Comparison of ENCODE assay signal across 8 mouse cellular contexts in the genomic region with DNA sequence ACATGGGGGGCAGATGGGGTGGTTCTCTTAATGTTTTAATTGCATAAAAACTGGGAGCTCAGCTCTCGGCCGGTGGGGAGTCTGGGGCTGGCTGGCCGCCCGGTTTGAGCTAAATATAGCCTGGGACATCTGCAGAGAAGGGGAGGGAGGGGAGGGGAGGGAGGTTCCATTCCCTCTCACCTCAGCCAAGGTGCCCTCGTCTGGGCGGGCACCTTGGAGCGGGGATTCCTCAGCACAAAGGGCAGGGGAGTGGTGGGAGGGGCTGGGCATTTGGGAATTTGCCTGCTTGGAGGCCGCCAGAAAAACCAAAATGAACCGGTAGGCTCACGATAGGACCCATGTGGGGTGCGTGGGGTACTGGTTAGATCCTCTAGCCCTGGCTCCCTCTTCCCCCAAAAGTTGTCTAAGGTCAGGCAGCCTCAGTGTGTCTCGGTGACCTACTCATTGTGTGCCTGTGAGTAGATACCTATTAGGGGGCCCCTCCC. TPM values are rescaled to one million over a fixed set of nuclear protein-coding genes. Genes with fewer than 3 reads are reported as not detected.
DNase-seq lines count a peak whose midpoint lies in the region; ATAC-seq and TF ChIP-seq lines count a peak whose summit lies in the region.

No protein-coding gene starts in this region.

- no peaks in the 10 kb centered on the region for H3K9me3 ChIP-seq in megakaryocyte, embryonic 14.5 days
- H3K9me3 ChIP-seq in liver, postnatal 0 days (ENCODE audit: low read length), result no peaks in the 10 kb centered on the region
- no peaks in the 10 kb centered on the region for H3K9me3 ChIP-seq in stomach, postnatal 0 days (ENCODE audit: control insufficient read depth, low read length)

- no peak for TF ChIP-seq CTCF in liver, postnatal 0 days (IDR thresholded peaks at IDR 0.05; ENCODE audit: low read depth)
- TF ChIP-seq CTCF in stomach, postnatal 0 days (IDR thresholded peaks at IDR 0.05; ENCODE audit: low read depth), result no peak

- no peak for ATAC-seq in megakaryocyte, adult 5-6 weeks (ENCODE audit: poor library complexity, severe bottlenecking)
- no peak for ATAC-seq in liver, postnatal 0 days
- ATAC-seq in stomach, postnatal 0 days (ENCODE audit: low FRiP score, low TSS enrichment), result peak; percentile 12; the same call in 1 of the 2 replicates

- peak overlapping the region; percentile 57 for H3K9ac ChIP-seq in liver, postnatal 0 days (replicated peaks)
- peak overlapping the region; percentile 62 for H3K9ac ChIP-seq in stomach, postnatal 0 days (ENCODE audit: low read length)

- WGBS in liver, postnatal 0 days (ENCODE audit: insufficient replicate concordance), result 4% methylated on average over 12 of the region's 12 CpGs
- WGBS in stomach, postnatal 0 days, result 2% methylated on average over 12 of the region's 12 CpGs

- peak overlapping the region; percentile 98 for H3K27ac ChIP-seq in brown adipose tissue, adult 24 weeks (replicated peaks; ENCODE audit: low read depth, low read length)
- peak overlapping the region; percentile 77 for H3K27ac ChIP-seq in liver, postnatal 0 days (ENCODE audit: low read depth)
- H3K27ac ChIP-seq in stomach, postnatal 0 days (replicated peaks), result peak overlapping the region; percentile 98

- H3K4me3 ChIP-seq in megakaryocyte, embryonic 14.5 days (replicated peaks), result peak overlapping the region; percentile 93
- H3K4me3 ChIP-seq in brown adipose tissue, adult 24 weeks (ENCODE audit: insufficient read depth, low read depth, low read length), result peak overlapping the region; percentile 57
- peak overlapping the region; percentile 35 for H3K4me3 ChIP-seq in liver, postnatal 0 days (ENCODE audit: low read depth, low read length)
- H3K4me3 ChIP-seq in stomach, postnatal 0 days (ENCODE audit: low read depth, low read length), result peak overlapping the region; percentile 81

- H3K27me3 ChIP-seq in megakaryocyte, embryonic 14.5 days (replicated peaks), result peaks cover 99% of the 10 kb centered on the region
- peaks cover 6% of the 10 kb centered on the region for H3K27me3 ChIP-seq in liver, postnatal 0 days (ENCODE audit: insufficient read depth, low read length)
- no peaks in the 10 kb centered on the region for H3K27me3 ChIP-seq in stomach, postnatal 0 days (ENCODE audit: control insufficient read depth, insufficient read depth, low read length)

- H3K4me2 ChIP-seq in liver, postnatal 0 days (ENCODE audit: low read depth, low read length), result peak overlapping the region; percentile 83
- H3K4me2 ChIP-seq in stomach, postnatal 0 days (replicated peaks; ENCODE audit: low read depth), result peak overlapping the region; percentile 93

- no peaks in the 10 kb centered on the region for H3K36me3 ChIP-seq in megakaryocyte, embryonic 14.5 days (replicated peaks; ENCODE audit: low read length)
- no peaks in the 10 kb centered on the region for H3K36me3 ChIP-seq in liver, postnatal 0 days (replicated peaks; ENCODE audit: insufficient read depth, low read length)
- H3K36me3 ChIP-seq in stomach, postnatal 0 days (ENCODE audit: control insufficient read depth, insufficient read depth, low read length), result no peaks in the 10 kb centered on the region

- peaks cover 92% of the 10 kb centered on the region for H3K4me1 ChIP-seq in megakaryocyte, embryonic 14.5 days
- peaks cover 62% of the 10 kb centered on the region for H3K4me1 ChIP-seq in brown adipose tissue, adult 24 weeks (ENCODE audit: control insufficient read depth, insufficient read depth, insufficient read length, low read length)
- H3K4me1 ChIP-seq in liver, postnatal 0 days (ENCODE audit: insufficient read depth), result peaks cover 84% of the 10 kb centered on the region
- peaks cover 47% of the 10 kb centered on the region for H3K4me1 ChIP-seq in stomach, postnatal 0 days (replicated peaks; ENCODE audit: control insufficient read depth, insufficient read depth)

- peak; percentile 85 for DNase-seq in gastrocnemius, postnatal 10 days
- peak; percentile 79 to 82 for DNase-seq in kidney, adult 8-10 months
- no peak for DNase-seq in liver, postnatal 0 days
- DNase-seq in stomach, postnatal 0 days (ENCODE audit: low spot score), result peak; percentile 86
- DNase-seq in thymus, postnatal 36 days, result no peak

- no peak for TF ChIP-seq EP300 in liver, postnatal 0 days (IDR thresholded peaks at IDR 0.05; ENCODE audit: low read depth)
- TF ChIP-seq EP300 in stomach, postnatal 0 days (optimal IDR thresholded peaks at IDR 0.05), result peak; percentile 18

RNA-seq across cellular contexts. Expression of gene Rara, which starts 13.8 kb away (rescaled TPM):
- polyA plus RNA-seq in megakaryocyte, embryonic 14.5 days (2012; ENCODE audit: insufficient read depth, low replicate concordance), result 11.8 and 25.3 TPM in 2 replicates
- 124 and 125 TPM in 2 replicates for total RNA-seq in megakaryocyte, adult 5-6 weeks (2015)
- 38.8 and 43.3 TPM in 2 replicates for total RNA-seq in megakaryocyte, adult 5-6 weeks (2017)
- polyA plus RNA-seq in brown adipose tissue, adult 24 weeks (2012; ENCODE audit: insufficient read depth, insufficient read length, missing spikeins), result 3.2 and 5.5 TPM in 2 replicates
- total RNA-seq in gastrocnemius, postnatal 10 days (2021), result 10 to 100 TPM; 22.6 to 31.5 TPM
- 5.4 and 5.6 TPM in 2 replicates for polyA plus RNA-seq in liver, postnatal 0 days (2015; fragmentation: Nextera tagmentation; extraction: Ambion mirVana)
- polyA plus RNA-seq in stomach, postnatal 0 days (2015; fragmentation: Nextera tagmentation; extraction: Ambion mirVana), result 20.1 and 25.9 TPM in 2 replicates

RNA-seq across cellular contexts. Expression of gene Cdc6, which starts 33.8 kb away (rescaled TPM):
- polyA plus RNA-seq in megakaryocyte, embryonic 14.5 days (2012; ENCODE audit: insufficient read depth, low replicate concordance), result 0.44 TPM in 1 of 2 replicates, not detected in the other
- 26.4 and 31.3 TPM in 2 replicates for total RNA-seq in megakaryocyte, adult 5-6 weeks (2015)
- 26.5 and 27.5 TPM in 2 replicates for total RNA-seq in megakaryocyte, adult 5-6 weeks (2017)
- 0.28 and 1.7 TPM in 2 replicates for polyA plus RNA-seq in brown adipose tissue, adult 24 weeks (2012; ENCODE audit: insufficient read depth, insufficient read length, missing spikeins)
- total RNA-seq in gastrocnemius, postnatal 10 days (2021), result 1 to 10 TPM; 2.3 to 3.5 TPM
- polyA plus RNA-seq in liver, postnatal 0 days (2015; fragmentation: Nextera tagmentation; extraction: Ambion mirVana), result 19.1 and 22.3 TPM in 2 replicates
- polyA plus RNA-seq in stomach, postnatal 0 days (2015; fragmentation: Nextera tagmentation; extraction: Ambion mirVana), result 6.6 and 7.0 TPM in 2 replicates

RNA-seq across cellular contexts. Expression of gene Gjd3, which starts 41.4 kb away (rescaled TPM):
- polyA plus RNA-seq in megakaryocyte, embryonic 14.5 days (2012; ENCODE audit: insufficient read depth, low replicate concordance), result not detected in 2 replicates
- not detected in 2 replicates for total RNA-seq in megakaryocyte, adult 5-6 weeks (2015)
- total RNA-seq in megakaryocyte, adult 5-6 weeks (2017), result not detected in 2 replicates
- not detected in 2 replicates for polyA plus RNA-seq in brown adipose tissue, adult 24 weeks (2012; ENCODE audit: insufficient read depth, insufficient read length, missing spikeins)
- total RNA-seq in gastrocnemius, postnatal 10 days (2021), result not detected
- polyA plus RNA-seq in liver, postnatal 0 days (2015; fragmentation: Nextera tagmentation; extraction: Ambion mirVana), result not detected in 2 replicates
- polyA plus RNA-seq in stomach, postnatal 0 days (2015; fragmentation: Nextera tagmentation; extraction: Ambion mirVana), result 1.9 and 2.1 TPM in 2 replicates

Comparison
In these comparisons a context has a peak if more than half of its experiments do, and no peak if none do; other contexts are left out.
1. H3K4me3 ChIP-seq: peak in every context shown above with its lines; median percentile 93 in megakaryocyte, embryonic 14.5 days; 81 in stomach, postnatal 0 days; 57 in brown adipose tissue, adult 24 weeks; 35 in liver, postnatal 0 days.
2. DNase-seq: peak in gastrocnemius, postnatal 10 days (single experiment), kidney, adult 8-10 months (2 of 2) and stomach, postnatal 0 days (single experiment); none in liver, postnatal 0 days (single experiment) and thymus, postnatal 36 days (0 of 2).
3. Peak in every context shown above with its lines, with median percentiles within 50 percentile points of each other: H3K27ac ChIP-seq.